Mouse (Mus musculus) urinary bladder, postnatal 10 days (tissue): ENCODE results near the gene Garnl3.

Experiments used
- DNase-seq: peaks from one replicate; pipeline ENCODE4 v3.0.0; 2022; ENCODE audit warnings: low spot score

Gene Garnl3

DNA sequence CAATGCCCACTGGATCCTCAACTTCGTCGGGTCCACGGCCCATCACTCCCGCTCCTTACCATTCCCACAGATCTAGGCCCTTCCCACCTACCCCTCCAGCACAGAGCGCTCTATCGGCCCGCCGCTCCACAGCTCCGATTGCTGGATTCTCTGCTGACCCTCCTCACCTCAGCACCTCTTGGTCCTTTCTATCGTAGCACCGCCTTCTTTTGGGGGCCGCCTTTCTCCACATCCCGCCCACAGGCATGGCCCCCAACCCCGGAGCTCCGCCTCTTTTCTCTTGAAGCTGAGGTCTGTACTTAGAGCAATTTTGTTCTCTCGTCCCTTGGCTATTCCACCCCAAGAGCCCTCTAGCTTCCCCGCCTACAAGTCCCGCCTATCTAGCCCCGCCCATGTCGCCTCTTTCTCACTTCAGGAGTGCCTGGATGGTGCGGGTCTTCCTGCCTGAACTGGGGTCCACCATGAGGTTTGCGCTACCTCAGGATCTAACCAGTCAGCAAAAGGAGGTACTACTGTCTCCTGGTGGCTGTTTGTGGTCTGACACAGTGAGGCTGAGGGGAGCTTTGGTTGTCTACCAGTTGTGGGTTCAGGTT is at the start of gene Garnl3:
Gene Garnl3, minus strand, starts transcription at position 155 of the 593 bp plus-strand sequence.
- peak; percentile 31 for DNase-seq

DNA sequence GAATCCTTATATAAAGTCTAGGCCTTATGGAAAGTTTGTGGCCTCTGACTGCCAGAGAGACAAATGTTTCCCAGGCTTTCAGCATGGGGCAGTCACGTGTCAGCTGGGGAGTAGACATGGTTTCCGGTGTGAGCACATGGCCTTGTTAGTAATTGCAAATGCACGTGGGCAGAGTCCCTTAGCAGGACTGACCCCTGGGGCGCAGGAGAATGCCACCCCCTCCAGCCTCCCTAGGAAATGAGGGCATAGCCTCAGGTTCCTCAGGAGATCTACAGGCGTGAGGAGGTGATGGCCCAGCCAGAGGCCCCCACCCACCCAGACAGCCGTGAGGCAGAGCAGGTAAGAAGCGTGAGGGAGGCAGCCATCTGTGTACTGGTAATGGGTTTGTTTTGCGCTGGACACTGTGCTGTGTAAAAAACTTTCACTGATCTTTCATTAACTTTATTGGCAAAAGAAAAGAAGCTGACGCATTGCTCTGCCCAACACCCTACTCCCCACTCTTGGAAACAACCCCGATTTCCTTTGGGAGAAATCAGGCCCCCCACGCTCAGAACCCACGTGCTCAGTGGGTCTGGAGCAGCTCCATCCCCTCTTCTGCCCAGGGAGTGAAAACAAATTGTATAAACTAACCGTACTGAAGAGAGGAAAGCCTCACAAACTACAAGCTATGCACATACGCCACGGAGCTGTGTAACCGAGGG is 48.6 kb upstream of the Garnl3 start:
- DNase-seq, result no peak

DNA sequence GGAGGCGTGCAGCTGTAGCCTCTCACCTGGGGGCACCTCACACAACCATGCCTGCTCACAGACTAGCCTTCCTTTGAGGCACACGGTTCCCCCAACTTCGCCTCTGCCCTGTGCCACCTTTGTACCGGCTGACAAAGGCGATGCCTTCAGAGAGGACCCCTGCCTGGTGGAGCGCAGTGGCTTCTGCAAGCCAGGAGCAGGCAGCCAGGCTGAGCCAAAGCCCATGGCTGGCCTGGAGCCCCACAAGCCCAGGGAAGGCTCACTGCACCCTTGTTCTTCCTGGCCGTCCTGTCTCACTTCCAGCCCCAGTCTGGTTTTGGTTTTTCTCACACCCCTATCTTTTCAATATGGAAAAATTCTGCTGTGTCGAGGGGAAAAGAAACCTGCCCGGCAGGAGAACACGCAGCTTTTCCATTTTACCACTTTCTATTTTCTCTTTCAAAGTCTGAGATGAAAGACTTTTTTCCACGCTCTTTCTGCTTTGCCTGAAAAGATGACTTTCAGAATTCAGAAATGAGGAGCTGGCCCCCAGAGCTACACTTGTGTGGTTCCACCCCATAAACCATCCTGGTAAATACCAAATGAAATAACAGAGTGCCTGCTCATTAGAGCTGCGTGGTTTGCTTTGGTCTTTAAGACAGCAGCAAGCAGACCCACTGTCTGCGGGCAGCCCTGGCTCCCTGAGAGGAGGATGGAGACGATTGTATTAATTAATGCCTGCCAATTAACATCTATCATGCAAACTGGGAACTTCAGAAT is 47.9 kb upstream of the Garnl3 start:
- no peak for DNase-seq

DNA sequence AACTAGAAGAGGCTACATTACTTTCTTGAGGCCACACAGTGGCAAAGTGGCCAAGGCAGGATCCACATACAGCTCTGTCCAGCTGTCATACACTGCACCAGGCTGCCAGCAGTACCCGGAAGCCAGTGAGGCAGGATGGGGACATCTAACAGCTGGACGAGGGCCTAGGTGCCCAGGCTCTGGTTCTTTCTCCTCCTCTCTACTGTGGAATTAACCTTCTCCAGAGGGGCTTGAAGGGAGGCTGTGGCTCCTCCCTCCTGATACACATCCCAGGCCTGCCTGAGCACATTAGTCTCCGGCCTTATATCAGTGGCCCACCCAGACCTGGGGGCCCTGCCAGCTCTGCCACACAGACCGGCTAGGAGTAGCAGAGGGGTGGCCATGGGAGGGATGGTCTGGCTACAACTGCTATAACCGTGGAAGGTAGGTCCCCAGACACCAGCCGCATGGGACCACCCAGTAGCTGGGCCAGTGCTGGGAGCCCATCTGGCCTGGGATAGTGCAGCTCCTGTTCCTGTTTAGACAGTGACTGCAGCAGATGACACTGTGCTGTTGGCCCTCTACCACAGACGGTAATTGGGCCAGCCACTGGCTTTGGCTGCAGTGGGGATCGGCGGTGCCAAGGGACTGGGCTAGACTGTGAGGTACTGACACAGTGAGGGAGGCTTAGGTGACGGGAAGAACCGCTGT is 46.9 kb upstream of the Garnl3 start:
- DNase-seq, result no peak

DNA sequence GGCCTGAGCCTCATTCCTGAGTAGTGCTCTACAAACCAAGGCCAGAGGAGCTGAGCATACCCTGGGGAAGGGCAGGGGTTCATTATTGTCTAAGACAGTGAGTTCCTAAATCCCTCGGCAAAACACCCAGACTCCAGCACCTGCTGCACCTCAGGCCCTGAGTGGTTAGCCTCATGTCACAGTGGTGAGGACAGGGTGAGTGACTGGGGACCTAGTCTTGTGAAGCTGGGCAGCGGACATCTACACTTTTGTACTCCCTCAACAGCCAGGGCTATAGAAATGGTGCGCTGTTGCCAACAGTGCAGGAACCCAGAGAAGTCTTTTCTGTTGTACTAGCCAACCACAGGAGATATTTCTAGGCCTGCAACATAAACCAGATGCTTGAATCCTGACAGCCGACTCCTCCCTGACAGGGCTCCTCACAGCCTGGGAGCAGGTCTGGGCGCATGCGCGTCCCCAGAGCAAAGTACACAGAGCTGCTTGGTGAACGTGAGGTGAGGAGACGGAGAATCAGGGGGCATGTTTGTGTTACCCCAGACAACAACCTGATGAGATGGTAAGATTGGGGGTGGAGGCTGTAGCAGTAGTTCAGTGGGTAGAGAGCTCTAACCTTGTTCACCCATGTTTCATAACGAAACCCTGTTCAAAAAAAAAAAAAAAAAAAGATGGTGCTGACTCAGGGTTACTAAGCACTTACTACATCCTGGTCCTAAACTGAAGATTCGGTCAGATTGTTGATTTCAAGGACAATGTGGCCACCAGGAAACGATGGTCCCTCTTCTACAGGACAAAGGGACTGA is 46.2 kb upstream of the Garnl3 start:
- DNase-seq, result no peak

DNA sequence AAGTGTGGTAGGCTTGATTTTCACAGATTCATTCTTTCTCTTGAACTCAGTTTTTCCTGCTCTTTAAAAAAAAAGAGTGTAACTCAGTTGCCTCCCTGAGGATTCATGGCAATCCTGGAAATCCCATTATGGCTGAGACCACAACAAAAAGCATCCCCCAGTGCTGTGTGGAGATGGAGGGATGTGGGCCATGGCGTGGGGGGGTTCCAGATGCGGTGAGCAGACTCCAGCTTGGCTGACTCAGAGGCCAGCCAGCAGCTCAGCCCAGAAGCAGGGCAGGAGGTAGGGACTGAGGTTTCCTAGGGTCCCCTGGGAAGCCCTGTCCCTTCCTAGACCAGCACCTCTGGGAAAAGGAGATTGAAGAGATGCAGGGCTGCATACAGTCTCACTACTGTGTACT is 45.5 kb upstream of the Garnl3 start:
- no peak for DNase-seq

DNA sequence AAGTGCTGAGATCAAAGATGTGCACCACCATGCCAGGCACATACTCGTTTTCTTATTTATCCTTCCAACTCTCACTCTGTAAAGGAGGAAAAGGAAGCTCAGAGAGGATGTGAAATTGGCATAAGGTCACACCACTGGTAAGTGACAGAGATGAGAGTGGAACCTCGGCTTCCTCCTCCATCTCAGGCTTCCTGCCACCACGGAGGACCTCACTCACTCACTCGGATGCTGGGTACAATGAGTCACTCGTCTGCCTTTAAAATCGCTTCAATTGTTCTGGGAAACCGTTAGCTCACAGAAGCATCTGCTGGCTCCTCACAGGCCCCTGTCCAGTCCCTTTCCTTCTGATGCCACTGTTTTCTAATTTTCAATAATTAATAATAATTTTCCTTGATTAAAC is 45.1 kb upstream of the Garnl3 start:
- no peak for DNase-seq

DNA sequence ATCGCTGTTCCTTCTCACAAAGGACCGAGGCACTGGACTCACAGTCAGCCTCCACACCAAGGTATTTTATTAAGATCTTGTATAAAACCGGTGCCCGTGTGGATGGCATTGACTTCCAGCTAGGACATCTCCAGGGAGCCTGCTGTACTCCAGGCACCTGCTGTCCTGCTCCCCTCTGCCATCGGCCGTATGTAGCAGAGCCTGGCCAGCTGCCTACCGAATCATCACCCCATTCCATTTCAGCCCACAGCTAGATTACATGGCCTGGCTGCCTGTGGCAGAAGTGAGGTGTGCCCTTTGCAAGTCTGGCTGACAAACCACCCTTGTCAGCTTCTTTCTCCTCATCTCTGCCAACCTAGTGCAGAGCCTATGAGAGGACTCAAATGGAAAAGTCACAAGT is 42.2 kb upstream of the Garnl3 start:
- DNase-seq, result no peak

DNA sequence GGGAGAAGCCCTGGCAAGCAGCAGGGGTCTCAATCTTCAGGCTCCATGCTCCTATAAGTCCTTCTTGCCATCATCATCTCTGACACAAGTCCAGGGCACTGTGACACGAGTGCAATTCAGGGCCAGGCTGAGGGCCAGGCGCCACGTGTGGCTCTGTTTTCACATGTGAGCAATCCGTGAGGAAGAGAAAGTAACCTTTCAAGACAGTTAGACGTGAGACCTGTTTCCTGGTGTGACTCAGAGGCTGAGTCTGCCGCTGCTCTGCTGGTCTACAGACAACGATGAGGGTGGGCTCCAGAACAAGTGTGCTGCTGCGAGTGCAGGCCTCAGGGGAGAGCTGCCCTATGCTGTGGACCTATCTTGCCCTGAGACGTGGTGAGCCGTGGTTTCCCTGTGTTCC is 41.7 kb upstream of the Garnl3 start:
- DNase-seq, result no peak

DNA sequence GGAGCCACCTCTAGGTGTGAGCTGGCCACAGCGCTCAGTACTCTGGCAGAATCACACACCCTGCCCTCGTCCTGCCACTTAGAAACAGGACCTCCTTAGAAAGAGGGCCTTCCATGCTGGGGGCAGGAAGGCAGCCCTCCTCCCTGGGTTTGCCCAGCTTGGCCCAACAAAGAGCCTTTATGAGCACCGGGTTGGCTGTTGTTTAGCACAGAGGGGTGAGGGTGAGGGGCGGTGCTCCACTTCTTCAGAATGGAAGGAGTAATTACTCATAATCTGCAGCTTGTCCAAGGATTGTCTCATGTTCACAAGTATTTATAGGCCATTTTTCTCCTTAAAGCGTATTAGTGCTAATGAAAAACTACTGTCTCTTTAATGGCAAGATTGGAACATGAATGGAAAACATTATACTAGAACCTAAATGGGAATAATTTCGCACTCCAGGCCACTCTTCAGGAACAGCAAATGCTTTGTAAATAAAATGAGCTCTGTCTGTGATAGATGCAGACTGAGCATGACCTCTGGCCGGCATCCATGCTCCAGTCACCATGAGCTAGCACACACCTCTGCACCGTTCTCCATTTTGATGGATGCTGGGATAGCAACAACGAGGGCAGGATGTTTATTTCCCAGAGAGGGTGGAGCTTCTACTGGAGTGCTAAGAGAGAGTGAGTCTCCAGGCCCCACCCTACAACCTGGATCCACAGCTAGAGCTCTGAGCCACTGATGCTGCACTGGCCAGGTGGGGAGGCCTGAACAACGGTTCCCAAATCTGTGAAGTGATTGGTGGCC is 39.5 kb upstream of the Garnl3 start:
- no peak for DNase-seq

DNA sequence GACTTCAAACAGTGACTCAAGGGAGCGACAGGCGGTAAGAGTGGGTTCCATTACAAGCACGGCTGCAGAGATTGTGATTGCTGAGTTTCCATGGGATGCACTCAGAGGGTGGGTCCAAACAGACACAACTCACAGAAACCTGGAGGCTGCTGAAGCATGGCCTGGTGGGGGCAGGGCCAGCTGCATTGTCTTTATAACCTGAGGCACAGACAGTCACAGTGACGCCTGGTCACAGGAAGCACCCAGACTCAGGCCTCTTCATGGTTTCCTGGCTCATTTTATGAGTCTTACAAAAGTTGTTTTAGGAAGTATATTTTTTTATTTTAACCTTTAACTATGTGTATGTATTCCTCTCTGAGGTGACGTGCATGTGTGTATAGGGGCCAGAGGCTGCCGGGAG is 38.0 kb upstream of the Garnl3 start:
- no peak for DNase-seq

DNA sequence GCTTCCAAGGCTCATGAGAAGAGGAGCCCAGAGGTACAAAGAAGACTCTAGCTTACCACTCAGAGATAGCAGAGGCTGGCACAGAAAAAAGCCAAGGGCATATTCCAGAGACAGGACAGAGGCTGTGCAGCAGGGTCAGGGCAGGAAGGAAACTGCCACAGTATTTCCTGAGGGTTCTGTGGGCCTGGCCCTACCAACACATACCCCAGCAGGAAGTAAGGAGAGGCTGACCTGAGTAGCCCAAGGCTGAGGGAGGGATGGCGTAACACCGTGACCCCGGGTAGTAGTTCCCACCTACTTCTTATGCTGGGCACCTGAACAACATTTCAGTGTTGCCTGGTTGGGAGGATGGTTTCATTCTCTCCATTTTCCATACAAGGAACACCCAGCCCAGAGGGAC is 35.6 kb upstream of the Garnl3 start:
- DNase-seq, result no peak

DNA sequence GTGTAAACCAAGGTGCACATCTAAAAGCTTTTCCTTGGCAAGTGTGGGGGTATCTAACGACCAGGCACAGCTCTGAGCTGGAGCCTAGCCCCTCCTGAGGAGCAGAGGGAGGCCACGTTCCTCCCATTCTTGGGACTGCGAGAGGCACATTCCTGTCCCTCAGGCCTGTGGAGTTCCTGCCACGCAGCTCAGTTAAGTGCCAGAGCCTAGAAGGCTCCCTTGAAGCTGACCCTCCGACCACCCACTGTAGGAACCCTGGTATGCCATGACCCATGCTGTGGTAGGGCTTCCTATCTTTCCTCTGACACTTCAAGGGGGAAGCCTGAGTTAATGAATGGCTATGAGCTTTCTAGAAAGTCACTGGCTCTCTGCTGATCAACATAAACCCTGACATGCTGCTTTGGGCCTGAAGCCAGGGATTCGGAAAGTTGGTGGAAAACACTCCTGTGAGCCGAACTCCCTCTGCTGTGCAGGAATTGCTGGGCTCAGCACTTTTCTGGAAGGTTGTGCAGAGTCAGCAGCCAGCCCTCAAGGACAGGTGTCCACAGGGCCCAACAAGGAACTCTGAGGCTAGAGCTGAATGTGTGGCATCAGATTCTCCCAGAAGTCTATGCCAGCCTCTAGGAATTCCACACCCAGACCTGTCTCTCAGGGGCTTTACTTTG is 34.4 kb upstream of the Garnl3 start:
- DNase-seq, result no peak

DNA sequence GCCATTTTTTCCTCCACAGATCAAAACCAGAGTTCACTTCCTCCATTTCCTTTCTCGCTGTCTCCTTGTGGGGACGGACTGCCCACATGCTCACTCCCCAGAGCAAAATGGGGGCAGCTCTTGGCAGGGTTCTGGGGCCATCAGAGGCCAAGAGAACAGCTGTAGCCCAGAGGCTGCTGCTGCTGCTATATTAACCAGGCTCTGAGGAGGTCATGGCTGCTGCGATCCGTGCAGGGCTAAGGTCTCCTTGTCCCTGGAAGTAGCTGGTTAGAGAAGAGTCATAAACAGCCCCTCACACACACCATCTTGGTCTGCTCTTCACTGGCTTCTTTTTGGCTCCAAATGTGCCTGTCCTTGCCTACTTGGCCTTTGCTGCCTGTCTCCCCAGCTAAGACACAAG is 33.8 kb upstream of the Garnl3 start:
- DNase-seq, result no peak

DNA sequence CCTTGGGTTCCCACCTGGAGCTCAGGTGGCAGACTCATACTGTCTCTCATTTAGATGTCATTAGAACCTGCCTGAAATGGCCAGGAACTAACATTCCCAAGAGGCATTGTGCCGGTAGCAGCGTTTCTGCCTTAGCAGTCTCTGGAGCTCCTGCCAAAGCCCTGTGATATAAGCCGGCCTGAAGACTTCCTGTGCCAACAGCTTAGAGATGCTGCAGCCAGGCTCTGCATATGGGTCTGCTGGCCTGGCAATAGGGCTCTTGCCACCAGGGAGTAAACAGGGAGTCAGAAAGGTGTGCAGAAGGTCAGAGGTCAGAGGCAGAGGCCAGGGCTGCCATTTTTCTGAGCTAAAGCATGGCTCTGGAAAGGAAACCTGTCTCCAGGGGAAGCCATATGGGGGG is 33.2 kb upstream of the Garnl3 start:
- no peak for DNase-seq

DNA sequence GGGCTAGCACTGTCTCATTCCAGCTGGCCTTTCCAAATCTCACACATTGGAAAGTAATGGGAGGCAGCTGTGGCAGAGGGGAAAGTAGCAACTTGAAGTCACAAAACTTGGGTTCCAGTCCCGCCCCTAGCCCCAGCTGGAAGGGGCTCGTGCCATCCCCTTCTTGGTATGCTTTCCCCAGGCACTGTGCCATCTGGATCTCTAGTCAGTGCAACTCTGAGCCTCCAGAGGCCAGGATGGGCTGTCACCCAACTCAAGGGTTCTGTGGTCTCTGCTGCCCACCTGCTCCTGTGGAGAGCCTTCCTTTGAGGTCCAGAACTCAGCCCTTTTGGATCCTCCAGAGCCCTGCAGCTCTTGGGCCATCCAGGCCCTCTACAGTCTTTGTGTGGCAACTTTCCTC is 30.7 kb upstream of the Garnl3 start:
- no peak for DNase-seq

DNA sequence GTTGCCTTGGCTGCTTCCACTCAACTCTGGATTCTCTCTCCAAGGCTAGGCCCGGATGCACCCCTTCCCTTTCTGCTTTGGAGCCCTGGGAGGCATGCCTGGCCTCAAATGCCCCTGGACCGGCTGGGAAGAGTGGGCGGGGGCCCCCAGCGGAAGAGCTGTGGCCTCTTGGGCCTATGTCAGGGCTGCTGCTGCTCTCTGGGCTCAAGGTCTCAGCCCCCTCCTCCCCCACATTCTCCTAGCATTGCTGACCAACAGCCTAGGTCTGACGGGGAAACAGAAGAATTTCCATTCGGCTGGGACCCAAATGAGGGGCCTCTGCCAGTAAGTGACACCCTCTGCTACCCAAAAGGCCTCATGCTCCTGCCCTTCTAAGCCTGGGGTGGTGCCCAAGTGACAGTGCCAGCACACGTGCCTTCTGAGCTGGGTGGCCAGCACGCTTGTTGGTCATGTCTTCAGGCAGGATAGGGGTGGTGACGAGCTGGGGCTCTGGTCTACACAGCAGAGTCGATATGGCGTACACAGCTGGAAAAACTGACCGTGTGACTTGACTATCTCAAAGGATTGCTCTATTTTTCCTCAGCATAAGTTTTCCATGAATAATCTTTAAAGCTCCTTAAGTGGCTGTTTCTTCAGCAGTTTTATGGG is 29.0 kb upstream of the Garnl3 start:
- no peak for DNase-seq

DNA sequence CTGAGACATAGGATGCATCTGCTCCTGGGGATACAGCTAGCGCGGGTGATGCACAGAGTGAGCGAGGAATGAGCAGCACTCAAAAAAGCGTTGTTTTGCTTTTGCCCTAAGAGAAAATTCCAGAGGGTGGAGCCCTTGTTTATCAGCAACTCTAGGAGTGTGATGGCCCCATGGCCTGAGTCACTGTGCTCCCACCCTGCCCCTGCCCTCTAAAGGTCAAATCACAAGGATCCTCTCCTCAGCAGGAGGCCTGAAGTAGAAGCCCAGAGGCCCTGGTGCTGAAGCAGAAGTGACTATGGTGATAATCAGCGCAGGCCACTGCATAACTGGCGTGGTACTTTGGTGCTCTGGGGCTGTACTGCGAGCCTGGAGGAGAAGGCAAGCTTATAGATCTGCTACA is 28.1 kb upstream of the Garnl3 start:
- DNase-seq, result no peak

DNA sequence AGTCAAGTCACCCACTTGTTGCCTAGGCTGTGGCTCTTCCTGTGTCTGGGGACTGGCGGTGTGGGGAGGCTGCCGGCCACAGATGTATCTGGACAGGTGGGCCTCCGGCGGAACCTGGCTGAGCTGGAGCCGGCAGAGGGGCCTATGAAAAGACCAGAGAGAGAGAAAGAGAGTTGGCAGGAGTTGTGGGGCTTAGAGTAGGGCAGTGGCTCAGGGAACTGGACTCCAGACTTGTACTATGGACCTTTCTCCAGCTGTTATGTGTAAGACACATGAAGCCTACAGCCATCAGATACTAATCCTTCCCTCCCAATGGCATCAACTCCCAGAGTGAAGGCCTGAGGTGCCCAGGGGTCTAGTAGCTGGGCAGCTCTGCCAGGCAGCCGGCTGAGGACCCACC is 27.4 kb upstream of the Garnl3 start:
- no peak for DNase-seq

DNA sequence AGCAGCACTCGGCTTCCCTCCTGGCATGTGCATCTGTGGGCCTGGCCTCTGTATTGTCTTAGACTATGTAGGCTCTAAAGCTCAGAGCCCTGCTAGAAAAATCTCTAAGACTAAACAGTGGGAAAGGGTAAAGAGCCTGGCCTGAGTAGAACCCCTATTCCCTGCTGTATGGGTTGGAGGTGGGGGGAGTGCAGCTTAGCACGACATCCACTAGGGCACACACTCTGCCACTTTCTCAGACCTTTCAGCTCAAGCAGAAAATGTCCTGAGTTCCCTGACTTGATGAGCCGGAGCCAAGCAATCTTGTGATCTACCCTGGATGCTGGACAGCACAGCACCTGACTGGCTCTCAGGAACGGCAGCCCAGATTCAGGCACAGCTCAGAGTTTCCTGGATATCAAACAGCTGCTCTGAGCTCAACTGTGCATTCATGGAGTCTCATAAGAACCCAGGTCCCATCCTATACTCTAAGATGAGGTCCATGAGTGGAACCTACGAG is 24.9 kb upstream of the Garnl3 start:
- DNase-seq, result no peak
